Mouse (Mus musculus): ENCODE data around the gene Sdhc.
"Not testable (repeated sequence)": the region's sequence is repeated elsewhere in the genome, so short reads cannot be mapped to it uniquely, and the experiment has no call there.

Gene Sdhc

DNA sequence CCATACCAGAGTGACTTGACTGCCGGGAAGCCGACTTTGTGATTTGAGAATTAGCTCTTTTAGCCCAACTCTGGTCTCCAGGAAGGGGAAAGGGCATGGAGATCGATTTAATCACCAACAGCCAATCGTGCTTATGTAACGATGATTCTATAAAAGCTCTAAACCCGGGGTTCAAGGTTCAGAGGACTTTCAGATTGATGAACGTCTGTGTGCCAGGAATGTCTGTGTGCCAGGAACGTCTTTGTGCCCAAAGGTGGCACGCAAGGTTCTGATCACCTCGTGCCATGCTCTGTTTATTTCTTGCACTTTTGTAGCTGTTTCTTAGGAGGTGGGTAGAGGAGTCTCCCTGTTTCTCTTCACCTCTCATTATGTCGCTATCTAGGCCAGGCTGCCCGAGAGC, 18.5 kb upstream of the Sdhc start:
- no peak for DNase-seq (ENCODE audit: low spot score in 2 of 2)

DNA sequence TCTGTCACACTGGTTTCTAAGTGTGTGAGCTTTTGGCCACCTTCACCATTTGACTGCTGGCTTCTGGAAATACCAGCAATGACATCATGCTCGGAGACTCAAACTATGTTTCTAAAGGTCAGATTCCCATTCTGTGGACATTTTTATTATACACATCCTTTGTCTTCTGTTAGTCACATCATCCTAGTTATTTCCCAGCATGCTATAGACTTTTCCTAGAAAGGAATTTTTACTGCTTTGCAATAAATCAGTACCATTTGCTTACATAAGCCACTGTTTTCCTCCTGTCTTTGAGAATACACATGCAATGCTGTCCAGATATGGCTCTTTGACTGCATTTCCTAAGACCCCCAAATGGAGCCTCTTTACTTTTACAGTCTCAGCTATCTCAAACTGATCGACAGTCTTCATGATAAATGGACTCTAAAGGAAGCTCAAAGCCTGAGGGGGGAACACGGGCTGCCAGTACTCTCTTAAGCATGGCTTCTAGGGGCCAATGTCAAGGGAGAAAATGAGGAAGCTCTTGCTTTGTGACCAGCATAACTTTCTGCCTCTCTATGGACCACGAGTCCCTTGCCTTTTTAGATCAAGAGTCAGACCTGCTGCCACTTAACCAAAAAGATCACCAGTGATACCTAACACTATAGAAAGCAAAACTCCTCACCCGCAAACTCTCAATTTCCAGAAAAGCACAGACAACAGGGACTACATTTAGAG, 15.4 kb upstream of the Sdhc start:
- no peak for DNase-seq (ENCODE audit: low spot score in 2 of 2)

DNA sequence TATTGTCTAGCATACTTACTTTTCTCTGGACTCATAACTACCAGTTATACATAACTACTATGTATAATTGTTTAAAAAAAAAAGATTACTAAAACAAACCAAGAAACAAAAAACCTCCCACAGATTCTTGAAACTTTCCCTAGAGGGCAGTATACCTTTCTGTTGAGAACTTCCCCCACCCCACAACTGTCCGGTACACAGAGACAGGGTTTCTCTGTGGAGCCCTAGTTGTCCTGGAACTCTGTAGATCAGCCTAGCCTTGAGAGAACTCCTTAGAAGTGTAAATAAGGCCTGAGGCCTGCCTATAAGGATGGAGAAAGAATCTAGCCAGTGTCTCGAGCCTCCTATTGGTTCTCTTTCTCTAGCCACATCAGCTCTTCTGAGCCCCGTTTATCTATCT, 13.9 kb upstream of the Sdhc start:
- DNase-seq (ENCODE audit: low spot score in 2 of 2): no peak

DNA sequence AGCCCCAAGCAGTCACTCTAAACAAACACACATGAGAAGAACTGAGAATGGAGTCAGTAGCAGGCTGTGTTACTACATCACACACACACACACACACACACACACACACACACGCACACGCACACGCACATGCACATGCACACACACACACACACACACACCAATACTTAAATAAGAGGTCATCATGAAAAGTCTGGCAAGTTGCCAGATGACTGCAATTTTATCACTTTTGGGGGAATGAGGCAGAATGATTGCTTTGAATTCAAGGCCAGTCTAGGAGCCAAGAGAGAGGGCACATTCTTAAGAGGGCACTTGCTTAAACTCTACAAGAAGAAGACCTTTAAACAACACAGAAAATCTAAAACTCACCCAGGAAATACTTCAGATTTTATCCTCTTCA, 12.1 kb upstream of the Sdhc start:
- DNase-seq (ENCODE audit: low spot score in 2 of 2): no peak

DNA sequence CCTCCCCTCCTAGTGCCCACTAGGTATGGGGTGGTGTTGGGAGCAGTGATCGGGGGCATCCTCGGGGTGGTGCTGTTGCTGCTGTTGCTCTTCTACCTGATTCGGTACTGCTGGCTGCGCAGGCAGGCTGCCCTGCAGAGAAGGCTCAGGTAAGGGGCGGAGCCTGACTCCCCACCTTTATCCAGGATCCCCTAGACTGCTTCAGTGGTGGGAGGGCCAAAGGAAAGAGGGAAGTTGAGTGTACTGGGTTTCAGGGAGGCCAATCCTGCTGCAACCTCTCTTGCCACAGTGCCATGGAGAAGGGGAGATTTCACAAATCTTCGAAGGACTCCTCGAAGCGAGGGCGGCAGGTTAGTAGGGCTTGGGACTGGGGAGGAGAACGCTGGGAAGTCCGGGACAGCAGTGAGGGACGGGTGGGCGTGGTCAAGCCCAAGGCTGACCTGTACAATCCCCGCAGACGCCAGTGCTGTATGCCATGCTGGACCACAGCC, 9.1 kb upstream of the Sdhc start:
- DNase-seq (ENCODE audit: low spot score in 2 of 2): no peak

DNA sequence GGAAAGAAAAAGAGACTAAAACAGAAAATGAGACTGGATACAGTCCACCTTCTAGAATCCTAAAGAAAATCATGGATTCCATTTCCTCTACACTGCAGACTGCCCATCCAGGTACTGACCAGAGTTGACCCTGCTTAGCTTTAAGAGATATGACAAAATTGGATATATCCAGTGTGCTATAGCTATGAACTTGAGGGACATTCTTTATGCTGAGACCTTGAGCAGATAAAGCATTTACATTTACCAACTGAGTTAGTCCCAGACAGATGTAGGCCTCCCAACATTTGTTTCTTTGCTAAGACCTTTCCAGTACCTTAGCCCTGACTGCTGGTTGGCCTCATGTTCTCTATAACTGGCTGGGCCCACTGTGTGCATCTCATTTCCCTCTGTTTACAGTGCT, 7.6 kb upstream of the Sdhc start:
- DNase-seq (ENCODE audit: low spot score in 2 of 2): no peak

DNA sequence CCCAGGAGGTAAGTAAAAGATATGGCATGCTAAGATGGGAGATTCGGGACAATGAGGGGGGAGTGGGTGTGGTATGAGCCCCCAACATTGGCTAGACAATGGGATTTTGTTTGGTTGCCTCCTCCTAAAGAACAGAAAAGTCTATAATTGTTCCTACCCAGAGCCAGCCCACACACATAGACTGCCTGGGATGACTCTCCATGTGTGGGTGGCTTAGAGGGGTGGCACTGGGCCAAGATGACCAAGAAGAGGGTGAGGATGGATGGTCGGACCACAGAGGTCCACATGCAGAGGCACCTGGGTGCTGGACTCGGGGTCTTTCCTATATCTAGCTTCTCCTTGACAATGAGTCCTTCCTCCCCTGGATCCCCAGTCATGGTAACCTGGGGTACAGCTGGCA, 6.2 kb upstream of the Sdhc start:
- no peak for DNase-seq (ENCODE audit: low spot score in 2 of 2)

DNA sequence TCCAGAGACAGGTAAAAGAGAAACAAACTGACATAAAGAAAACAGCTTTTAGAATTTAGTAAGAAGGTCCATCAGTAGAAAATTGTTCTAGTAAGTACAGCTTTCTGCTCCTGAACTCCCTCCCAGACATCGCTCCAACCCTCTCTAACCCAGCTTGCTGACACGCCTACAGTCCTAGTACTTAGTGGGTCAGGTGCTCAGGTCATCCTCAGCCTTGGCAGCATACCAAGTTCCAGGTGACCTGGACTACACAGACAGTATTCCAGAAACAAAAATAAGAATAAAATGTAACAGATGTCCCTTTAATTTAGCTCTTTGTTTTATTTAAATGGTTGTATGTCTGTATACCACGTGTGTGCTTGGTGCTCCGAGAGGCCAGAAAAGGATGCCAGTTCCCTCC, 1.6 kb upstream of the Sdhc start:
- DNase-seq (ENCODE audit: low spot score in 2 of 2): no peak

DNA sequence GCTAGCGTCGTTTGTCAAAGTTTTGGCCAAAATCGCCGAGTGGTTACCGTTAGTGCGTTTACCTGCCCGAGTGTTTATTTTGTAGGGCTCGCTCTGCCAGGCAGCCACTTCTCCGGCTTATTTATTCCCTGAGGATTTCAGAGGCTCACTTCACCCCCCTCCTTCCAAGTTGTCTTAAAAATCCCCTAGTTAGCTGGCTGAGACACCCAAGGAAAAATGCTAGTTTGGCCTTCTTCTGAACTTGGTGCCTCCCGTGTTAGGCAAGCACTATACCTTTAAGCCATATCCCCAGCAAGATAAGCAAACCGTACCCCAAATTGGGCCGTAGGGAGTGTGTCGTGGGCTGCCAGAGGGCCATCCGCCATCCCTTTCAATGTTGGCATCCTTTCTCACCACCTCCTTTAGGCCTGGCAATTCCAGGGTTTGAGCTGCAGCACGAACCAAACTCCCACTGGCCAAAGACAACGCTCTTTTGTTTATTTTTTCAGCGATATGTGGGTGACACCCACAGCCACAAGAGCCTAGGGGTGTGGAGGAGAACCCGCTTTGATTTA, 512 bp upstream of the Sdhc start:
- DNase-seq (ENCODE audit: low spot score in 2 of 2): no peak

DNA sequence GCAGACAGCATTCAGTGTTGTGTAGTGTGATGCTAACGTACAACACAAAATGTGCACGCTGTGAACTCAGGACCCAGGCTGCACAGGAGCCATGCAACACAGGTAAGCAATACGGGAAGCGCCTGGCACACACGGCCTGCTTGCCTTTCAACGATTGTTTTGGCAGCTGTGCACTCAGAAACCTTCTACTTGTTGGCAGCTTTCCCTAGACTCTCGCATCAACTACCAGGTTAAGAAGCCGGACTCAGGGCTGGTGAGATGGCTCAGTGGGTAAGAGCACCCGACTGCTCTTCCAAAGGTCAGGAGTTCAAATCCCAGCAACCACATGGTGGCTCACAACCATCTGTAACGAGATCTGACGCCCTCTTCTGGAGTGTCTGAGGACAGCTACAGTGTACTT, 7.4 kb downstream of the Sdhc start:
- not testable (repeated sequence) for DNase-seq (ENCODE audit: low spot score in 2 of 2)

DNA sequence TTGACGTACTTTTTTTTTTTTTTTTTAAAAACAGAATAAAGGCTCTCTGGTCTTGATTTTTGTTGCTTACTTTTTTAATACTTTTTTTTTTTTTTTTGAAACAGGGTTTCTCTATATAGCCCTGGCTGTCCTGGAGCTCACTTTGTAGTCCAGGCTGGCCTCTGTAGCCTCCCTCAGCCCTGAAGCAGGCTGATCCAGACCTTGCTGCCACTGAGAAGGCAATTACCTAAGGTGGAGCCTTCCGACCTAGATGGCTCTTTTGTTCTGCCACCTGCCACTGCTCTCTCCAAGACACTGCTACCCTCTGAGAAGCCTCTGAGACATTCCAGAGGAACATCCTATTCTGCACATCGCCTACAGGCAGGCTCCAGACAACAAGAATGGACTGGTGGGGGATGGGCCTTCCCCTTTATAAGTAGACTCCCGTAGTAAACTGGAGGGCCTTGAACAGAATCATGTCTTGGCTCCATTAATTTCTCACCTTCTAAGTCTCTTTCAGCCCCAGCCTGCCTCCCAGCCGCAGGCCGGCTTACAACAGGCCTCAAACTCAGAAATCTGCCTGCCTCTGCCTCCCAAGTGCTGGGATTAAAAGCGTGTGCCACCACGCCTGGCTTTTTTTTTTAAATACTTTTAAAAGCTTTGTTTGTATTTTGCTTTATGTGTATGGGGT, 12.8 kb downstream of the Sdhc start:
- not testable (repeated sequence) for DNase-seq (ENCODE audit: low spot score in 2 of 2)

DNA sequence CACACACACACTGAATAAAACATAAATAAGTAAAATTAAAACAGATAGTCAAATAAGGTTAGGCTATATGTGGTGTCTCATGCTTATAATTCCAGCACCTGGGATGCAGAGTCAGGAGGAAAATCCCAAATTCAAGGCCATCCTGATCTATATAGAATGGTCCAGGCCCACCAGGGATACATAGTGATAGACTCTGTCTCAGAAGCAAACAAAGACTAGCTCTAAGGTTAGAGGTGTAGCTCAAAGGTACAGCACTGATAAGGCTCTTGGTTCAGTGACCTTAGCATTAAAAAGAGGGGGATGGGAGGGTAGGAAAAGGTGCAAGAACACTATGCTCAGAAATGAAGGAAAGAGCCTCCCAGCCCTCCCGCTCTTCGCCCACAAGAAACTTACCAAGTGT, 14.8 kb downstream of the Sdhc start:
- no peak for DNase-seq (ENCODE audit: low spot score in 2 of 2)

DNA sequence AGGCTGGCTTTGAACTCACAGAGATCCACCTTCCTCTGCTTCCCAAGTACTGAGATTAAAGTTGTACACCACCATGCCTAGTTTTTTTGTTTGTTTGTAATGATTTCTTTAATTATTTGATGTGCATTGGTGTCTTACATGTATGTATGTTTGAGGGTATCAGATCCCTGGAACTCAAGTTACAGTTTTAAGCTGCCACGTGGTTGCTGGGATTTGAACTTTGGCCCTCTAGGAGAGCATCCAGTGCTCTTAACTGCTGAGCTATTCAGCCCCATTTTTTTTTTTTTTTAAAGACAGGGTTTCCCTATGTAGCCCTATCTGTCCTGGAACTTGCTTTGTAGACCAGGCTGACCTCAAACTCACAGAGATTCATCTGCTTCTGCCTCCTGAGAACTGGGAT, 19.4 kb downstream of the Sdhc start:
- no peak for DNase-seq (ENCODE audit: low spot score in 2 of 2)

DNA sequence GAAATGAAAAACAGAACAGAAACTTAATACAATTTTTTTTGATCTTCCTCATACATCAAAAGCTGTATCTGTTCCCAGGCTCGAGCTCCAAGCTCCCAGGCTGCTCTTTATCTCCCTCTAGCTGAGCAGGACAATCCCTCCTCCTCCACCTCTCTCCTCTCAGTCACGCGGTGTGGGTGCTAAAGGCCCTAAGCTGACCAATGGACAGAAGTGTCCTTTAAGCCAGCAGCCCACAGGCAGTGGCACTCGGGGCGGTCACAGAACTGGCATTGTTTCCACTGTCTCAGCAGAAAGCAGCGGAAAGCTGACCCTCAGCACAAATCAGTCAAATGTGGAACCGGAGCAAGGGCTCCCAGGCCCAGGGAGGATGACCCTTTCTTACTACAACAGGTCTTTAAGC, 21.2 kb downstream of the Sdhc start:
- peak; percentile 26 to 33 for DNase-seq (ENCODE audit: low spot score in 2 of 2)

DNA sequence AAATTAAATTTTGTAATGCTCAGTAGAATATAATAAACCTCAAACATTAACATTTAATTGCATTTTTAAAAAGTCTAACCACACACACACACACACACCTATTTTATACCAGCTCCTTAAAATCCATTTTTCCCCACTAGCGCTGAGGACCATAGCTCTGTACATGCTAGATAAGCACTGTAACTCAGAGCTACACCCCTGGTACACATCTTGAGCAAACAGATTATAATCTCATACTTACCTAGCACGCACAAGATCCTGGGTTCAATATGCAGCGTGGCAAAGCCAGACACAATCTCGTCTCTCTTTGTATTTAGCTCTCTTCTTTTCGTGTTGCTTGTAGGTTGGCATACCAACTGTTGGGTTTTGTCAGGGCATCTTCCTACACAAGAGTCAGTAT, 26.0 kb downstream of the Sdhc start:
- no peak for DNase-seq (ENCODE audit: low spot score in 2 of 2)

DNA sequence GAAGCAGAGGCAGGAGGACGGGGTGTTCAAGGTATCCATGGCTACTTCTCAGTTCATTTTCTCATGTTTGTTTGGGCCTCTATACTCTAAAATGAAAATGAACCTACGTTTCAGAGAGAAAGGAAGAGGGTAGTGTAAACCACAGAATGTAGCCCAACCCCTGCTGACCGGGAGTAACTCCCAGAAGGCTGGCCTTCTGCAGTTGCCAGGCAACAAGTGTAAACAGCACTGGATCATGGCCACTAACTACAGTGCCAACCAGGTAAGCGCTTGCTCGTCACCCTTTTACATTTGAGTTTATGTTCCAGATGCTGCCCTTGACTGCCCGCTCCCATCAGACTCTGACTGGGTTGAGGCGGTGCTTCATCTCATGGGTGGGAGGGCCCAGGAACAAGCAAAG, 27.5 kb downstream of the Sdhc start:
- DNase-seq (ENCODE audit: low spot score in 2 of 2): peak in 1 of 2 experiments; percentile 34

DNA sequence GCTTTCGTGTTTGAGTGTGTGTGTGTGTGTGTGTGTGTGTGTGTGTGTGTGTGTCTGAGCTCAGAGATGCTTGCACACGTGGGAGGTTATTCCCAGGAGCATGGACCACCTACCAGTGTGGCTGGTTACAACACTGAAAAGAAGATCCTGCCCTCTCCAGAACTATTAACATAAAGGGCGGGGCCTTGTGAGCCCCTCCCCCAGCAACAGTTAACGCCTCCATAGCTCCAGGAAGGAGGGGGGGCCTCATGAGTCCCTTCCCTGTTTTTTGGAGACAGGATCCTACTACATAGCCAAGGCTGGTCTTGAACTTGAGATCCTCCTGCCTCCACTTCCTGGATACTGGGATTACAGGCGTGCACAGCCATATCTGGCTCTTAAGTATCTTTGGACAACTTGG, 28.6 kb downstream of the Sdhc start:
- no peak for DNase-seq (ENCODE audit: low spot score in 2 of 2)

DNA sequence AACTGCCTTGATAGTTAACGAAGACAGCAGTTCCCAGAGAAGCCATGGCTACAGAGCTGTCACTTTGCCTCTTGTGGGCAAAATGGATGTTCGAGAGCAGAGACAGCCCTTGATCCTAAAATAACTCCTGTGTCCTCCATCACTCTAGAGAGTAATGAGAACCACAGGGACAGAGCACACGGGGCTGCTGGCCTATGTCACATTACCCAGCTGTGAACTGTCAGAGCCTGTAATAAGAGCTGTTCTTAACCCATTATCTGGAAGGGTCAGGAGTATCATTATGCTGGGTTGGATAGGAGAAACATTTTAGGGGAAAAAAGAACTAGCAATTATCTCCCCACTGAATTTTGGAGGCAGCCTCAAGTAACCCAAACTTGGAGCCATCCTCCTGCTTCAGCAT, 29.5 kb downstream of the Sdhc start:
- DNase-seq (ENCODE audit: low spot score in 2 of 2): no peak

DNA sequence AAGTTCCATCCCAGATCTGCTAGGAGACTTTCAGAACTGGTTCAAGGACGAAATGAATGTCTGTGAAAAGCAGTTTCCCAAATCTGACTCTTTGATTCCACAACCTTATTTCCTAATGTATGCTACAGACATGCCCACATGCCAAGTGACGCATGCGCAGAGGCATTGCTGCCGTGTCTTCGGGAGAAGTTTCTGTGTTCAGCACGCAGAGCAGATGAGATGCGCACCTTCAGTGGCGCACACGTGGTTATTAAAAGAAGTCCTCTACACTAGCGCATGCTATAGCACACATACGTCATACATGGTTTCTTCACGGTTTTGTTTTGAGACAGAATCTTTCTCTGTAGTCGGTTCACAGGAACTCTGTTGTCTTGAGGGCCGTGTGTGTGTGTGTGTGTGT, 31.0 kb downstream of the Sdhc start:
- DNase-seq (ENCODE audit: low spot score in 2 of 2): no peak

DNA sequence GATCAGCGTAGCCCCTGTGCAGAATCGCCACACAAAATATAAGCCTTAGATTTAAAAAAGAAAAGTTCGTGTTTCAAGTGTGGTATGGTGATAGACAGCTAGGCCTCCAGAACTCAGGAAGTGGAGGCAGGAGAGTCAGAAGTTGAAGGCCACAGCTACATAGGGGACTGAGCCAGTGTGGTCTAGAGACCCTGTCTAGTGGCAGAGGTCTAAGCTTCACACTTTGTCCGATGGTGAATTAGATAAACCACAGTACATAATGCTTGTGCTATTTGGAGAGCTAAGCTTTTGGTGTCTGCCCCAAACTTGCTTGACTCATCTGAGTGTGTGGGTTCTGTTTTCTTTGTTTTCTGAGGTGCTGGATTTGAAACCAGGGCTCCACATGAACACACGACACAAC, 31.4 kb downstream of the Sdhc start:
- no peak for DNase-seq (ENCODE audit: low spot score in 2 of 2)

DNA sequence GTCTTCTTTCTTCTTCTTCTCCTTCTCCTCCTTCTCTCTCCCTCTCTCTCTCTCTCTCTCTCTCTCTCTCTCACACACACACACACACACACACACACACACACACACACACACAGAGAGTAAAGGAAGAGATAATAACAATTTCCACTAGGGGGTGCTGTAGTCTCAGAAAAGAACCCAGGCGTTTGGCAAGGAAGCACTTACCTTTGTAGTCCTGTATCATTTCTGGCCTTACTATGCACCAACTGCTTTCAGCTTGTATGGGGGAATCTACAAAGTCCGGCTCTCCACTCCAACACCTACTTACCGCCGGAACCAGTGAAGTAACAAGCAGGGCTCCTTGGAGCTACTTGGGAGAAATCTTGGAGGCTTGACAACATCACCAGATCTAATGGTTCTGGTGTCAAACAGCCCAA, 32.1 kb downstream of the Sdhc start:
- DNase-seq (ENCODE audit: low spot score in 2 of 2): peak; percentile 59 to 76

DNA sequence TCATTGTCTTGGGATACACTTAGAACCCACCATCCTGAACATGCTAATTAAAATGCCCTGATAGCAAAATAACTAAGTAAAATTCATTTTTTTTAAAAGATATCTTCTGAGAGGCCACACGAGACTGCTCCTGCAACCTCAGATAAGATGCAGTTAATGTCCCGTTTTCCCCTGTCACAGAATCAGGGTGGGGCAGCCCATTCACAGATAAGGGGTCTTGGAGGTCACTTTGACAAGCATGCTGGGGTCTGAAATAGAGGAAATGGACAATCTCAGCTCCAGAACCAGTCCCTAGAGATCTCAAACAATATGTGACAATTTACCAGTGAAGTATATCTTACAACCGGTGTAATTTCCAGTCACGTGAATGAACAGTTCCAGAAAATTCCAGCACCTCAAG, 34.1 kb downstream of the Sdhc start:
- no peak for DNase-seq (ENCODE audit: low spot score in 2 of 2)

DNA sequence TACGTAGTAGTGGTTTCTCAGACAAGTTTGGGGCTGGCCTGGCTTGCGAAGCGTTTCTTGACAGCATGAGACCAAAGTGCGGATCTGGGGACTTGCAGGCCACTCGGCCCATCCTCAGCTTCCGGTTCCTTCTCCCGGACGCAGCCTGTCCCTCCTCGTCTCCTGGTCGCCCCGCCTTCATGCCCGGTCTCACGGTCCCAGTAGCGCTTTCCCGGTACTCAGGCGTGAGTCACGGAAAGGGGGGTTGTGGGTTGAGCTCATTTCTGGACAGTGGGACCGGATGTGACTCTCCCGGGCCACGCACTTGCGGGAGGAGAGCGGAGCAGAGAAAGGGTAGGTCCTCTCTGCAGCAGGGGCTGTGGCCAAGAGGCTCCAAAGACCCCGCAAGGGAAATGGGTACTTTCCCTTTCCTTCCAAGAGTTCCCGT, 36.5 kb downstream of the Sdhc start, which contains the start of gene Cfap126:
Cfap126 (plus strand) TSS at position 46 of the 427 bp plus-strand sequence.
- DNase-seq (ENCODE audit: low spot score in 2 of 2): peak; percentile 53 to 66
